Mouse (Mus musculus) MEL (cell line): ENCODE measurements around the gene Tent5b. TPM values are rescaled to one million over a fixed set of nuclear protein-coding genes. Genes with fewer than 3 reads are reported as not detected.
A peak's percentile ranks its signal among the peaks of the same experiment; 100 is the strongest.

ENCODE experiments used
- DNase-seq: peaks from one replicate; pipeline ENCODE4 v3.0.0; 2011; ENCODE audit warnings: low read depth, low spot score
- H3K27ac ChIP-seq: 2 replicates; pipeline ENCODE4 v1.5.1; 2012; ENCODE audit warnings: low read depth, mild to moderate bottlenecking, control low read depth, low read length, moderate library complexity; ENCODE audit not compliant: control insufficient read depth
- H3K27me3 ChIP-seq, 2 experiments: fragments of 150-350 bp in 1 of 2; sonication (generic) in 1 of 2; 2 replicates each; pipeline ENCODE4 v1.6.1; 2012; ENCODE audit warnings: low read length in 2 of 2, mild to moderate bottlenecking in 2 of 2, improper control_type of control experiment in 1 of 2, moderate library complexity in 1 of 2; ENCODE audit not compliant: insufficient read depth in 2 of 2, control insufficient read depth in 1 of 2
- H3K36me3 ChIP-seq, 2 experiments: 2 replicates each; pipeline ENCODE4 v1.6.1; 2012 to 2014; ENCODE audit warnings: low read length in 2 of 2, improper control_type of control experiment in 1 of 2, inconsistent platforms in 1 of 2, mild to moderate bottlenecking in 1 of 2; ENCODE audit not compliant: insufficient read depth in 2 of 2, control insufficient read depth in 1 of 2
- H3K4me1 ChIP-seq, 2 experiments: fragments of 150-350 bp in 1 of 2; sonication (generic) in 1 of 2; 2 replicates each; pipeline ENCODE4 v1.6.1; 2012; ENCODE audit warnings: low read length in 2 of 2, improper control_type of control experiment in 1 of 2, mild to moderate bottlenecking in 1 of 2; ENCODE audit not compliant: insufficient read depth in 2 of 2, control insufficient read depth in 1 of 2
- H3K4me3 ChIP-seq, 2 experiments: fragments of 150-350 bp in 1 of 2; sonication (generic) in 1 of 2; 2 replicates each; pipeline ENCODE4 v1.5.1; 2012; ENCODE audit warnings: low read depth in 2 of 2, low read length in 2 of 2, mild to moderate bottlenecking in 2 of 2, moderate library complexity in 2 of 2, control low read depth in 1 of 2, improper control_type of control experiment in 1 of 2; ENCODE audit not compliant: control insufficient read depth in 1 of 2, insufficient read depth in 1 of 2
- H3K79me2 ChIP-seq: 2 replicates; pipeline ENCODE4 v1.6.1; 2012; ENCODE audit warnings: mild to moderate bottlenecking, low read length, moderate library complexity; ENCODE audit not compliant: control insufficient read depth, poor library complexity, insufficient read depth
- H3K9ac ChIP-seq: 2 replicates; pipeline ENCODE4 v1.6.1; 2012; ENCODE audit warnings: low read depth, mild to moderate bottlenecking, control low read depth, low read length, moderate library complexity; ENCODE audit not compliant: control insufficient read depth, poor library complexity, severe bottlenecking
- H3K9me3 ChIP-seq: fragments of 150-350 bp; sonication (generic); replicated peaks from 2 replicates; pipeline ENCODE4 v1.6.1; 2012; ENCODE audit warnings: mild to moderate bottlenecking, low read length, improper control_type of control experiment, moderate library complexity; ENCODE audit not compliant: insufficient read depth
- CTCF ChIP-seq, 3 experiments: IDR thresholded peaks in 2 of 3; conservative IDR thresholded peaks in 1 of 3; 2 replicates each; pipeline ENCODE4 v1.5.1; 2011 to 2012; ENCODE audit warnings: low read length in 3 of 3, low read depth in 2 of 3, mild to moderate bottlenecking in 2 of 3, improper control_type of control experiment in 1 of 3, inconsistent platforms in 1 of 3, mixed read lengths in 1 of 3, moderate library complexity in 1 of 3; ENCODE audit not compliant: control insufficient read depth in 1 of 3, insufficient read depth in 1 of 3, poor library complexity in 1 of 3, severe bottlenecking in 1 of 3
- E2F4 ChIP-seq: IDR thresholded peaks from 2 replicates; pipeline ENCODE4 v1.6.1; 2011; ENCODE audit warnings: low read depth, low read length, improper control_type of control experiment, borderline replicate concordance
- EP300 ChIP-seq, 2 experiments: IDR thresholded peaks; 2 replicates each; pipeline ENCODE4 v1.6.1; 2011; ENCODE audit warnings: improper control_type of control experiment in 2 of 2, low read length in 2 of 2, low read depth in 1 of 2, mild to moderate bottlenecking in 1 of 2
- ETS1 ChIP-seq: IDR thresholded peaks from 2 replicates; pipeline ENCODE4 v1.6.1; 2012; ENCODE audit warnings: low read depth, mild to moderate bottlenecking, inconsistent platforms, low read length, improper control_type of control experiment, moderate library complexity
- GABPA ChIP-seq: IDR thresholded peaks from 2 replicates; pipeline ENCODE4 v1.6.1; 2012; ENCODE audit warnings: low read depth, mild to moderate bottlenecking, inconsistent platforms, low read length, improper control_type of control experiment, moderate library complexity
- GATA1 ChIP-seq: IDR thresholded peaks from 2 replicates; pipeline ENCODE4 v1.6.1; 2011; ENCODE audit warnings: low read depth, low read length, improper control_type of control experiment
- HCFC1 ChIP-seq: IDR thresholded peaks from 2 replicates; pipeline ENCODE4 v1.6.1; 2012; ENCODE audit warnings: low read depth, mild to moderate bottlenecking, inconsistent platforms, low read length, improper control_type of control experiment, moderate library complexity
- MYB ChIP-seq: IDR thresholded peaks from 2 replicates; pipeline ENCODE4 v1.6.1; 2011; ENCODE audit warnings: mild to moderate bottlenecking, low read depth, low read length, improper control_type of control experiment
- POLR2AphosphoS5 ChIP-seq: IDR thresholded peaks from 2 replicates; pipeline ENCODE4 v1.6.1; 2012; ENCODE audit warnings: low read depth, borderline replicate concordance, mild to moderate bottlenecking, inconsistent platforms, low read length, moderate library complexity, mixed read lengths
- RCOR1 ChIP-seq: IDR thresholded peaks from 2 replicates; pipeline ENCODE4 v1.6.1; 2012; ENCODE audit warnings: low read depth, mild to moderate bottlenecking, inconsistent platforms, low read length, improper control_type of control experiment
- SIN3A ChIP-seq: IDR thresholded peaks from 2 replicates; pipeline ENCODE4 v1.6.1; 2012; ENCODE audit warnings: low read length, improper control_type of control experiment, inconsistent platforms
- TAL1 ChIP-seq: IDR thresholded peaks from 2 replicates; pipeline ENCODE4 v1.6.1; 2012; ENCODE audit warnings: mild to moderate bottlenecking, inconsistent platforms, low read length, moderate library complexity, mixed read lengths
- TCF12 ChIP-seq: IDR thresholded peaks from 2 replicates; pipeline ENCODE4 v1.6.1; 2014; ENCODE audit warnings: low read depth, mild to moderate bottlenecking, inconsistent platforms, low read length, improper control_type of control experiment, moderate library complexity
- USF2 ChIP-seq, 2 experiments: IDR thresholded peaks; 2 replicates each; pipeline ENCODE4 v1.6.1; 2011 to 2012; ENCODE audit warnings: improper control_type of control experiment in 2 of 2, low read length in 2 of 2, borderline replicate concordance in 1 of 2, inconsistent platforms in 1 of 2, low read depth in 1 of 2, mild to moderate bottlenecking in 1 of 2; ENCODE audit not compliant: insufficient read depth in 1 of 2
- polyA plus RNA-seq, 2 experiments: library from polyadenylated mRNA; stranded (reverse) in 1 of 2; unstranded in 1 of 2; fragments of >175 nt in 1 of 2; fragments of >200 nt in 1 of 2; gene quantifications; 2 replicates each; pipeline versions ENCODE4 v1.2.1 to v1.2.4; 2012; ENCODE audit warnings: low replicate concordance in 2 of 2, low read depth in 1 of 2; ENCODE audit not compliant: insufficient read length in 2 of 2, insufficient read depth in 1 of 2, missing spikeins in 1 of 2
- total RNA-seq: library from RNA; depleted of rRNA; stranded (reverse); fragments of 300-350 nt; gene quantifications from 2 replicates; pipeline ENCODE4 v1.2.3, GENCODE M21; 2012

The Tent5b gene
- total and polyA plus RNA-seq, 3 experiments: 2.5 to 3.6 TPM; not detected in 1

- TF ChIP-seq EP300 (IDR thresholded peaks at IDR 0.05; ENCODE audit: low read depth in 1 of 2, low read length in 2 of 2) (no peak), GABPA (no peak)
Measured at GRCm38 (mm10) chr4:133504300-133504699, 24.4 kb downstream of the Tent5b start (continued).

DNA sequence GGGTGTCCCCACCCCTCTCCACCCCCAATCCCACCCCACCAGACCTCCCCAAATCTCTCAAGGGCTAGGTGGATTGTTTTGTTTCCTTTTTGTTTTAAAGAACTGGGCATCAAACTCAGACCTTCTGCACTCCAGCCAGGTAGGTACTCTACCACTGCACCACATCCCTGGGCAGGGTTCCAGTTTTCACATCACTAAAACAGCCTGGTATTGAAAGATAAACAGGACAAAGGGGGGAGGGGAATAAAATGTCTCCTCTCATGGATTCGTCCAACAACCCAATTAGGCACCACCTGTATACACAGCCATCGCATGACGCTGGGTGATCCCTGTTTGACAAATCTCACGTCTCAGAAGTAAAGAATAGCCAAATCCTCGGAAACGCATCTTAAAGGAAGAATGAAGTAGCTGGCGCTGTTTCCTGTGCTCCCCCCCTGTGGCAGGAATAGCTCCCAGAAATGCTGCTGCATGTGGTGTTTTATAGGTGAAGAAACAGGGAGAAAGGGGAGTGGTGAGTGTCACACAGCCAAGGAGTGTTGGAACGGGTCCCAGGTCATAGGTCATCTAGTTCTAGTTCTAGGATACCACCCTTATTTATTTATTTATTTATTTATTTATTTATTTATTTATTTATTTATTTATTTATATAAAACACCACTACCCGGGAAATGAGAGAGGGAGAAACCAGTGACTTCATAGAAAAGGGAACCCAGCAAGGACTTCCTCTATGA, 25.0 kb downstream of the Tent5b start:
- H3K36me3 ChIP-seq: peaks cover 0 to 32% of the 10 kb centered on the region in 2 experiments; a peak in 2 of 4 replicates
- TF ChIP-seq TCF12: peak; percentile 83
- peak; percentile 49 for TF ChIP-seq TAL1
- no peak for TF ChIP-seq POLR2AphosphoS5
- peak; percentile 47 for TF ChIP-seq ETS1
- peak; percentile 65 to 77 for TF ChIP-seq EP300 (IDR thresholded peaks at IDR 0.05; ENCODE audit: low read depth in 1 of 2, low read length in 2 of 2)
- TF ChIP-seq SIN3A: peak; percentile 33
- no peak for TF ChIP-seq USF2 (IDR thresholded peaks at IDR 0.05; ENCODE audit: borderline replicate concordance in 1 of 2, insufficient read depth in 1 of 2, low read depth in 1 of 2, low read length in 2 of 2)
- TF ChIP-seq RCOR1: 0 out of 2 replicates have a peak, but pooled peaks have one; percentile 23
- TF ChIP-seq GATA1: peak; percentile 29; the same call in 1 of the 2 replicates
- TF ChIP-seq, all 39 proteins: peak for 7
- H3K27me3 ChIP-seq: no peaks in the 10 kb centered on the region
- H3K4me1 ChIP-seq: peaks cover 32 to 44% of the 10 kb centered on the region in 2 experiments
- H3K79me2 ChIP-seq: no peaks in the 10 kb centered on the region
- no peak overlapping the region for H3K4me3 ChIP-seq
- no peaks in the 10 kb centered on the region for H3K9me3 ChIP-seq
- DNase-seq: peak; percentile 52
- no peak overlapping the region; the same call in 1 of the 2 replicates for H3K27ac ChIP-seq
- H3K9ac ChIP-seq: no peak overlapping the region; the same call in 1 of the 2 replicates

DNA sequence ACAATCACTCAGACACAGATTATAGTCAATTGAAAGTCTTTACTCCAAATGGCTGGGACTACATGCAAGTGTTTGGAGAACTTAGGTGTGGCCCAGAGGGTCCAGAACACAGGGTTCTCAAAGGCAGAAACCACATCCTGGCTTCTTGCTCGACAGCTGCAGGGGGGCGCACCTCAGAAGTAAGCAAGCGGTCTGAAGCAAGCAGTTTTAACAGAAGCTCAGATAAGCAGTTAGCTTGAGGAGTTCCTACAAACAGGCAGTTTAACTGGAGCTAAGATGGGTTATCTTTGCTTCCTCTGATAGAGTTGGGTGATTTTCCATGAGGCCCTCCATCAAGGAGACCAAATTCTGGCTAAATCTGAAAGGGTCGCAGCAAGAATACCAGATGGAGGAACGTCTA, 26.6 kb downstream of the Tent5b start:
- peak; percentile 70 for DNase-seq
- Histone ChIP-seq H3K27ac (peak overlapping the region; percentile 58), H3K9me3 (no peaks in the 10 kb centered on the region), H3K79me2 (no peaks in the 10 kb centered on the region), H3K4me1 (peaks cover 32 to 40% of the 10 kb centered on the region in 2 experiments), H3K4me3 (peak overlapping the region in 1 of 2 experiments; percentile 34; a peak in 1 of 4 replicates)
- TF ChIP-seq CTCF (IDR thresholded peaks at IDR 0.05 in 2 of 3, conservative IDR thresholded peaks at IDR 0.05 in 1 of 3; ENCODE audit: control insufficient read depth in 1 of 3, insufficient read depth in 1 of 3, low read depth in 2 of 3, low read length in 3 of 3, poor library complexity in 1 of 3, severe bottlenecking in 1 of 3): peak in 1 of 3 experiments; percentile 10; a peak in 3 of 6 replicates
- TF ChIP-seq E2F4: no peak
- TF ChIP-seq MYB: peak; percentile 96
- TF ChIP-seq RCOR1: peak; percentile 6; the same call in 1 of the 2 replicates
- peak; percentile 68 for TF ChIP-seq TCF12
- 0 out of 2 replicates have a peak, but pooled peaks have one; percentile 48 for TF ChIP-seq ETS1
- no peak for TF ChIP-seq HCFC1
- peak; percentile 82 to 84 for TF ChIP-seq EP300 (IDR thresholded peaks at IDR 0.05; ENCODE audit: low read depth in 1 of 2, low read length in 2 of 2)
- peak; percentile 73 for TF ChIP-seq GATA1
- TF ChIP-seq, all 39 proteins: peak for 7
- peak overlapping the region; percentile 29; the same call in 1 of the 2 replicates for H3K9ac ChIP-seq
- H3K36me3 ChIP-seq: peaks cover 0 to 32% of the 10 kb centered on the region in 2 experiments; a peak in 2 of 4 replicates
- H3K27me3 ChIP-seq: no peaks in the 10 kb centered on the region
